Mouse (Mus musculus) effector memory CD4-positive, alpha-beta T cell, adult 7 months (primary cell): ENCODE results near the gene Lsg1. TPM values are rescaled to one million over a fixed set of nuclear protein-coding genes. Genes with fewer than 3 reads are reported as not detected.

Experiments
- polyA plus RNA-seq: library from polyadenylated mRNA; unstranded; fragments of 100-300 nt; shearing (Covaris generic); gene quantifications from one replicate; pipeline ENCODE4 v1.2.1, GENCODE M21; 2017

Lsg1 gene
- polyA plus RNA-seq = 81.9 TPM

GRCm38 (mm10) chr16:30587494-30588327 is at the start of gene Lsg1:
Lsg1 (minus strand) TSS chr16:30587592.

DNA sequence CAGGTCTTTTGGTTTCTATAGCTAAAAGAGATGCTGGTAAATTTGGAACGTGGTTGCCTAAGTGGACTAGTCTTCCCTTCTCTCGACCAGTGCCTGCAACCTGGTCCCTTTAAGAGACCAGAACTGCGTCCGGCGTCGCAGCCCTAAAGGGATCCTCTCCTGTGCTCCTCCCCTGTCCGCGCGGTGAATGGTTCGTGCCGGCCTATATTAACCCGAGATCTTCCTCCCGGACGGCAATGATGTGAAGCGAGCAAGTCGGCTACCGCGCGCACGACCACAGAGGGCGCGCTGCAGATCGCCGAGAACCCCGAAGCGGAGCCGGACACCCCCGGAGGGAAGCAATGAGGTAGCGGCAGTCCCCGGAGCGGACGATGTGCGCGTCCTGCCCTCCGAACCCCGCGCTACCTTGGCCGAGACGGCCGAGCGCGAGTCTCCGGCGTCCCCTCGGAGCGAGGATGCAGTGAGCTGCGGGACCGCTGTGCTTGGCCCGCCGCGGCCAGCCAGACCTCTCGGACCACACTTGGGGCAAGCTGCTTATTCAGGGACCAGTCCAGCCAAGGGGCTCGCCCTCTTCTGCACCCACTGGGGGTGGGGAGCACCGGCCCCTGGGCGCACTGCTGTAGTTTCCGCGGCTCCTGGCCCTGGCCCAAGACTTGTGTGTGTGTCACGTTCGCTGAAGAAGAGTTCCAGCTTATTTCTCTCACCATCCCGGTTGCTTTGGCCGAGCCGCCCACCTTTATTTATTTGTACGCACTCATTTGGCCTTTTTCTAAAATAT is 12.3 kb upstream of the Lsg1 start, which contains the start of gene Fam43a:
TSS of gene Fam43a (plus strand) at position 233 of the 778 bp plus-strand sequence.

GRCm38 (mm10) chr16:30550748-30551192 is 36.6 kb downstream of the Lsg1 start, which contains the start of gene Tmem44:
Tmem44 (minus strand) TSS chr16:30550842.

Other genes starting within 250 kb of the Lsg1 start
- 60.6 TPM for gene Atp13a3, start 181.6 kb downstream of the Lsg1 start, polyA plus RNA-seq
- gene Tmem44, start 36.8 kb downstream of the Lsg1 start, polyA plus RNA-seq = 0.38 TPM
- 6.1 TPM for gene Fam43a, start 12.1 kb upstream of the Lsg1 start, polyA plus RNA-seq